Mouse (Mus musculus): ENCODE measurements around the gene Dtx2. TPM values are rescaled to one million over a fixed set of nuclear protein-coding genes. Genes with fewer than 3 reads are reported as not detected.
A peak's percentile ranks its signal among the peaks of the same experiment; 100 is the strongest.

Dtx2 gene
- 34.8 and 38.1 TPM in 2 replicates for polyA plus RNA-seq (2016; fragmentation: Nextera tagmentation; extraction: Ambion mirVana)

- Histone ChIP-seq H3K27ac (peak within 1 kb of the TSS; percentile 97), H3K4me3 (peak within 1 kb of the TSS; percentile 87), H3K27me3 (ENCODE audit: insufficient read depth, poor library complexity, severe bottlenecking) (no peaks in the 10 kb centered on the region), H3K9me3 (no peaks in the 10 kb centered on the region), H3K36me3 (peaks cover 39% of the 10 kb centered on the region), H3K4me1 (replicated peaks) (peaks cover 15% of the 10 kb centered on the region)
- peak; percentile 87 for DNase-seq (ENCODE audit: low spot score)
- 2% methylated on average over 47 of the region's 47 CpGs for WGBS
These were observed at the start of gene Dtx2 for GRCm38 (mm10) chr5:135994725-135995687. Gene Dtx2 (plus strand): TSS chr5:135994800.

- Histone ChIP-seq H3K27ac (0 out of 2 replicates have a peak overlapping the region, but pooled peaks have one; percentile 1), H3K4me1 (replicated peaks) (peaks cover 12% of the 10 kb centered on the region), H3K36me3 (no peaks in the 10 kb centered on the region), H3K9me3 (no peaks in the 10 kb centered on the region), H3K4me3 (no peak overlapping the region), H3K27me3 (ENCODE audit: insufficient read depth, poor library complexity, severe bottlenecking) (no peaks in the 10 kb centered on the region)
- WGBS, result 69% methylated on average over 10 of the region's 10 CpGs
- no peak for DNase-seq (ENCODE audit: low spot score)
These were observed 48.6 kb upstream of the Dtx2 start for GRCm38 (mm10) chr5:135945916-135946408.

GRCm38 (mm10) chr5:135946621-135947020 is 48.0 kb upstream of the Dtx2 start:
- no peak for DNase-seq (ENCODE audit: low spot score)
- H3K9me3 ChIP-seq, result no peaks in the 10 kb centered on the region
- no peaks in the 10 kb centered on the region for H3K27me3 ChIP-seq (ENCODE audit: insufficient read depth, poor library complexity, severe bottlenecking)
- no peaks in the 10 kb centered on the region for H3K36me3 ChIP-seq
- peak overlapping the region; percentile 29; the same call in 1 of the 2 replicates for H3K27ac ChIP-seq
- 72% methylated on average over 5 of the region's 5 CpGs for WGBS
- peaks cover 12% of the 10 kb centered on the region for H3K4me1 ChIP-seq (replicated peaks)
- no peak overlapping the region for H3K4me3 ChIP-seq

- DNase-seq (ENCODE audit: low spot score), result no peak
- 87% methylated on average over 11 of the region's 11 CpGs for WGBS
- H3K27me3 ChIP-seq (ENCODE audit: insufficient read depth, poor library complexity, severe bottlenecking), result no peaks in the 10 kb centered on the region
- H3K36me3 ChIP-seq, result no peaks in the 10 kb centered on the region
- H3K9me3 ChIP-seq, result no peaks in the 10 kb centered on the region
- peak overlapping the region; percentile 23 for H3K27ac ChIP-seq
- H3K4me3 ChIP-seq, result no peak overlapping the region
- peaks cover 10% of the 10 kb centered on the region for H3K4me1 ChIP-seq (replicated peaks)
These were observed 43.7 kb upstream of the Dtx2 start for GRCm38 (mm10) chr5:135950710-135951412.

- Histone ChIP-seq H3K27ac (0 out of 2 replicates have a peak overlapping the region, but pooled peaks have one; percentile 5), H3K4me3 (no peak overlapping the region), H3K4me1 (replicated peaks) (peaks cover 2% of the 10 kb centered on the region), H3K9me3 (no peaks in the 10 kb centered on the region), H3K36me3 (no peaks in the 10 kb centered on the region), H3K27me3 (ENCODE audit: insufficient read depth, poor library complexity, severe bottlenecking) (no peaks in the 10 kb centered on the region)
- no peak for DNase-seq (ENCODE audit: low spot score)
- WGBS, result 89% methylated on average over 2 of the region's 2 CpGs
These were observed 42.9 kb upstream of the Dtx2 start for GRCm38 (mm10) chr5:135951660-135952059.

GRCm38 (mm10) chr5:135952830-135953229 is 41.8 kb upstream of the Dtx2 start:
- Histone ChIP-seq H3K4me1 (replicated peaks) (peaks cover 11% of the 10 kb centered on the region), H3K36me3 (no peaks in the 10 kb centered on the region), H3K27me3 (ENCODE audit: insufficient read depth, poor library complexity, severe bottlenecking) (no peaks in the 10 kb centered on the region), H3K27ac (no peak overlapping the region), H3K4me3 (no peak overlapping the region), H3K9me3 (no peaks in the 10 kb centered on the region)
- DNase-seq (ENCODE audit: low spot score), result no peak
- 85% methylated on average over 2 of the region's 2 CpGs for WGBS

GRCm38 (mm10) chr5:135956300-135957206 is 38.0 kb upstream of the Dtx2 start:
- Histone ChIP-seq H3K9me3 (no peaks in the 10 kb centered on the region), H3K27ac (peak overlapping the region; percentile 92), H3K4me3 (0 out of 2 replicates have a peak overlapping the region, but pooled peaks have one; percentile 47), H3K36me3 (no peaks in the 10 kb centered on the region), H3K27me3 (ENCODE audit: insufficient read depth, poor library complexity, severe bottlenecking) (no peaks in the 10 kb centered on the region), H3K4me1 (replicated peaks) (peaks cover 27% of the 10 kb centered on the region)
- DNase-seq (ENCODE audit: low spot score), result no peak
- 88% methylated on average over 9 of the region's 9 CpGs for WGBS

GRCm38 (mm10) chr5:135957207-135957974 is 37.2 kb upstream of the Dtx2 start:
- peak; percentile 93 for DNase-seq (ENCODE audit: low spot score)
- Histone ChIP-seq H3K4me3 (peak overlapping the region; percentile 47), H3K27me3 (ENCODE audit: insufficient read depth, poor library complexity, severe bottlenecking) (no peaks in the 10 kb centered on the region), H3K36me3 (no peaks in the 10 kb centered on the region), H3K4me1 (replicated peaks) (peaks cover 35% of the 10 kb centered on the region), H3K9me3 (no peaks in the 10 kb centered on the region), H3K27ac (peak overlapping the region; percentile 92)
- 9% methylated on average over 28 of the region's 28 CpGs for WGBS

GRCm38 (mm10) chr5:135958367-135958766 is 36.2 kb upstream of the Dtx2 start:
- peak overlapping the region; percentile 47 for H3K4me3 ChIP-seq
- peak overlapping the region; percentile 92 for H3K27ac ChIP-seq
- peaks cover 44% of the 10 kb centered on the region for H3K4me1 ChIP-seq (replicated peaks)
- H3K9me3 ChIP-seq, result no peaks in the 10 kb centered on the region
- WGBS, result 90% methylated on average over 4 of the region's 4 CpGs
- no peaks in the 10 kb centered on the region for H3K27me3 ChIP-seq (ENCODE audit: insufficient read depth, poor library complexity, severe bottlenecking)
- H3K36me3 ChIP-seq, result no peaks in the 10 kb centered on the region
- no peak for DNase-seq (ENCODE audit: low spot score)

GRCm38 (mm10) chr5:135959911-135960310 is 34.7 kb upstream of the Dtx2 start:
- Histone ChIP-seq H3K36me3 (no peaks in the 10 kb centered on the region), H3K27me3 (ENCODE audit: insufficient read depth, poor library complexity, severe bottlenecking) (peaks cover 8% of the 10 kb centered on the region), H3K4me1 (replicated peaks) (peaks cover 44% of the 10 kb centered on the region), H3K9me3 (no peaks in the 10 kb centered on the region), H3K27ac (no peak overlapping the region), H3K4me3 (no peak overlapping the region)
- WGBS, result 94% methylated on average over 7 of the region's 7 CpGs
- no peak for DNase-seq (ENCODE audit: low spot score)

GRCm38 (mm10) chr5:135960909-135961635 is 33.5 kb upstream of the Dtx2 start:
- no peak for DNase-seq (ENCODE audit: low spot score)
- 94% methylated on average over 15 of the region's 15 CpGs for WGBS
- Histone ChIP-seq H3K4me3 (peak overlapping the region; percentile 65; the same call in 1 of the 2 replicates), H3K27me3 (ENCODE audit: insufficient read depth, poor library complexity, severe bottlenecking) (peaks cover 20% of the 10 kb centered on the region), H3K27ac (peak overlapping the region; percentile 97), H3K9me3 (no peaks in the 10 kb centered on the region), H3K36me3 (no peaks in the 10 kb centered on the region), H3K4me1 (replicated peaks) (peaks cover 51% of the 10 kb centered on the region)
